Mouse (Mus musculus): ENCODE results near the gene Fbxl22. TPM values are rescaled to one million over a fixed set of nuclear protein-coding genes. Genes with fewer than 3 reads are reported as not detected.
A peak's percentile ranks its signal among the peaks of the same experiment; 100 is the strongest.

Fbxl22 gene
- total RNA-seq, 2 experiments from 2014 or later: 28.1 to 33.0 TPM

DNA sequence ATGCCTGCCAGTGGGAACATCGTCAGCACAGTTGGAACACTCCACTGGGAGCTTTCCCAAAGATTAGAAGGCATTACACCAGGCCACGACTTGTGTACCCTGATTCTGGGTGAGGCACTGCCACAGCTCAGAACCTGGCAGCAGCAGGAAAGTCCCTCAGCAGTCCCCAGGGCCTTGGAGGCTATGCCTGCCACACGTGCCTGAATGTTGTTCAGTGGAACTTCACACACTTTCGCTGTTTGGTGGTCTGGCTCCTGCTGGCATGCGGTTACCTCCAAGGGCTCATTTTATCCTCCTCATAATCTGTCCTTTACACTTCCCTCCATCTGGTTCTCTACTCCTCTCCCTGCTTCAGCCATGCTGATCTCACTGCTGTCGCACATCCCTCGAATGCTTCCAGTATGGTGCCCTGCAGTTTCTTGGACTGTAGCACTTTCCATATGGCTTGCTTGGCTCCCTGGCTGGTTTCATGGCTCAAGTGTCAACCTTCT lies 4.0 kb downstream of the Fbxl22 start:
- peak in 1 of 2 experiments; percentile 20 for DNase-seq
- intact Hi-C loops (cut with DNase I): loop anchor here (5.0 kb wide), 4 partner anchors 197 to 467 kb away; partner anchors contain the start of genes Aph1b, Aph1c, Gm10647 and Lactb

DNA sequence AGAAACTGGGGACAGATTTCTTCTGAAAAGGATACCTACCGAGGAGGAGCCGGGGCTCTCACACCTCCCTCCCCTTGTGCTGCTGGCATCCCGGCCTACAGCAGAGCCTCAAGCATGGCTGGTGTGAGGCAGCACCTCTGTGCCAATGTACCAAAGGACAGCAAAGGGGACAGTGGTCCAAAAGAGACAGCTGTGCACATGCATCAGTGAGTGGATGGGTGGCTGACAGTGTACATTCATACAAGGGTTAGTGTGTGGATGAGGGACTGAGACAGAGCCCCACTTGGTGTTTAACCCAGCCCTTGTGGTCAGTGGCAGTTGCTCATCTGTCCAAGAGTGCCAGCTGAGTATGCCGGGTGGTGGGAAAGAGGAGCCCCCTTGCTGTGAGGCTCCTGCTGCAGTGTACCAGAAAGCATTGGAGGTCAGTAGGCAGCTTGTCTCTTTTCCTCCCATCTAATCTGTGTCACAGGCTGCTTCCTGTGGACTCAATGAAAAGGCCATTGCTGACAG lies 5.4 kb downstream of the Fbxl22 start:
- DNase-seq: no peak
- intact Hi-C loops (cut with DNase I): no loop called here

DNA sequence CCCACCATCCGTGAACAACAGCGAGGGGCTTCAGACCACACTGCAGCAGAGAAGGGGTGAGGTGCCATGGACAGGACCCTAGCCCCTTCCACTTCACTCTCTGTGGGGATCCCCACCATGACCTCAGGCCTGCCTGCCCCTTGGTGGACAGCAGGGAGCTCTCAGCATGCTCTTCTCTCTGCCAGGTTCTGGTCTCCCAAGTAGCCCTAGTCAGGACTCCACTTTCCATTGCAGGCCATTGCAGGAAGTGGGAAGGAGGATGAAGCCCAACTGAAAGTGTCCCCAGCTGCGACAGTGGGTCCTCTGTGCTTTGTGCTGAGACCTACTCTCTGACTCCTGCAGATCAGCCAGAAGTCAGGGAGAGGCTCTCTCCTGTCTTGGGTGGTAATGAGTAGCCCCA lies 6.7 kb downstream of the Fbxl22 start:
- intact Hi-C loops (cut with DNase I): no loop called here
- DNase-seq: no peak

DNA sequence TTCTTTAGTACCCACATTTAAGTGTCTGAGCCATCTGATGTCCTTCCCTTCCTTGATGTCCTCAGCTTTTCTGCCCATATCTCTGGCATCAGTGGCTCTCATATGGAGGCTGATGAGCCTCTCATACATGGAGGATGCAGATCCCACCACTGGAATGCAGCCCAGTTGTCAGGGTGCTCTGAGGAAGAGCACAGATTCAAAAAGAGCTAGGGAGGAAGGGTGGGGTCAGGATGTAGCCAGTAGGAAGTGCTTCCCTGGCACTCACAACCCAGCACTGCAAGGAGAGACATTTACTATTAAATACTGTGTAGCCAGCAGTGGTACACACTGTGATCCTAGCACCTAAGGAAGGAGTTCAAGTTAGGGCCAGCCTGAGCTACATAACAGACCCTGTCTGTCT lies 8.0 kb downstream of the Fbxl22 start:
- DNase-seq: no peak
- intact Hi-C loops (cut with DNase I): no loop called here

DNA sequence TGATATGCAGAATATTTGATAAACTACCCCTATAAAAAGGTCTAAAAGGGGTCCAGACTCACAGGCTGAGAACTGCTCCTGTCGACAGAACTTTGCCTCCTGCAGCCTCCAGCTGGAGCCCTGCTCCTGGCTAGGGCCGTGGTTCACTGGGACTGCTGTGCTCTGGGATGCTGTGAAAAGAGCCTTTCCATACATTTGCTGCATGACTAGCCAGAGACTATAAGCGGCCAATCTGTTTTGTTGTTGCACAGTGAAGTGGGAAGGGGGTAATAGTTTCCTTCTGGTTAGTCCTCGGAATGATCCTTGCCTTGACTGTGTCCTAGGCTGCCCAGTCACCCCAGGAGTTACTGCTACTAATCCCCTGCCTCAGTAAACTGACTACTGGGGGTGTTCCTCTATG lies 8.4 kb downstream of the Fbxl22 start:
- no peak for DNase-seq
- intact Hi-C loops (cut with DNase I): no loop called here

DNA sequence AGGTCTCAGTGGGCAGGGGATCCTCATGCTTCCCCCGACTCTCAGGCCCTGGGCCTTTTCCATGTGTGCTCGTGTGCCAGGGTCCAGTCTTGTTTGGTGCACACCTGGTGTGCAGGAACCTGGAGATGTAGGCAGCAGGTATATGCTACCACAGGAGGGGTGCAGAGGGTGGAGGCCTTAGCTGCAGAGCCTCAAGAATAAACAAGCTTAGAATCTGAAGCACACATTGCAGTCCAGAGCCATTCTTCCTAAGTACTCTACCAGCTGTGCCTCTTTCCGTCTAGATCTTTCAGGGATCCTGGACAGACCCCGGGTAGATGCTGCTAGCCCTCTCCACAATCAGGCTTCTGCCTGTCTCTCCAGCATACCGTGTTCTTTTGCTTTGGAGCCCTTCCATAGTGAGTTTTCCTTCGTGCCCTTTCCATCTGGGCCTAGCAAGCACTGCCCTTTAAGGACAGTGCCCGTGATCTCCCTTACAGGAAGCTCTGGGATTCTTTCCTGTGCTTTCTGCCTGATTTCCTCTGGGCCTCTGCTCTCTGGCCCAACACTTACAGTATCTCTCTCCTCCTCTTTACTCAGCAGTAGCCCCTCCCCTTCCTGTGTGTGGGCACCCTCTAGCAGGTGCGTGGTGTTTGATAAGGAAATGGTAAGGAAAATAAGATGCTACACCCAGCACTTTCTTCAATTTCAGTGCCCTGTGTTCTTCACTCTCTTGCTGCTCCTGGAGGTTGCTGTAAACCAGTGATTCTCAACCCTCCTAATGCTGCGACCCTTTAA lies 9.1 kb downstream of the Fbxl22 start:
- intact Hi-C loops (cut with DNase I): no loop called here

DNA sequence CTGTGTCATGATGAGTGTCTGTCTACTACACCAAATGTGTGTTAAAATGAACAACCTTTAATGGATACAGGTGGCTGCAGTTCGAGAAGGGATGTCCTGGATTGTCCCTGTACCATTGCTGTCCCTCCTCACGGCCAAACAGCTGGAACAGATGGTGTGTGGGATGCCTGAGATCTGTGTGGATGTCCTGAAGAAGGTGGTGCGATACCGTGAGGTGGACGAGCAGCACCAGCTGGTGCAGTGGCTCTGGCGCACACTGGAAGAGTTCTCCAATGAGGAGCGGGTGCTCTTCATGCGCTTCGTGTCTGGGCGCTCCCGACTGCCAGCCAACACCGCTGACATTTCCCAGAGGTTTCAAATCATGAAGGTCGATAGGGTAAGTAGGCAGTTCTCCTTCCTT lies 9.9 kb downstream of the Fbxl22 start:
- DNase-seq: no peak
- intact Hi-C loops (cut with DNase I): no loop called here

More for the DNA sequence above, 9.1 kb downstream of the Fbxl22 start:
- no peak for DNase-seq

DNA sequence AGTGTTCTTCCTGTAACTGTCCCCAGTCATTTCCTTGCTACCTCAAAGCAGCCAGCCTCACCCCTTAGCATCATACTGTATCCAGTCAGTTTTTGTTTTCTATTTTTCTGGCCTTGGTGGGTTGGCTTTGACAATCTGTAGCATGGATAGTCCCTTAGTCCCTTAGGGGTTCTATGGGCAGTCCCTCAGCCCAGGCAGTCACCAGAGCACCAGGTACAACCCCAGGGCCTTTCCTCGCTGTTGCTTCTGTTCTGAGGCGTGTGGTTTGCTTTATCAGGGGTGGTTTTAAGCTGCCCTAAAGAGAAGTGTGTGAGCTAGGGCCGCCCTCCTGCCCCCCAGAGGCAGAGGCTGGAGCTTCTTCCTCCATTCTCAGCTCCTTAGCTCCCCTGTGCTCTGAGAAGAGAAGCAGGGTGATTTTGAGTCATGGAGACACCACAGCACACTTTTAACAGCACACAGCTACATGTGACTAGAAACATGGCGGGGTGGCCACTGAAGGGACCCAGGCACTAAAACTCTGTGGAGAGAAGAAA lies 10.4 kb downstream of the Fbxl22 start:
- no peak for DNase-seq
- intact Hi-C loops (cut with DNase I): no loop called here

DNA sequence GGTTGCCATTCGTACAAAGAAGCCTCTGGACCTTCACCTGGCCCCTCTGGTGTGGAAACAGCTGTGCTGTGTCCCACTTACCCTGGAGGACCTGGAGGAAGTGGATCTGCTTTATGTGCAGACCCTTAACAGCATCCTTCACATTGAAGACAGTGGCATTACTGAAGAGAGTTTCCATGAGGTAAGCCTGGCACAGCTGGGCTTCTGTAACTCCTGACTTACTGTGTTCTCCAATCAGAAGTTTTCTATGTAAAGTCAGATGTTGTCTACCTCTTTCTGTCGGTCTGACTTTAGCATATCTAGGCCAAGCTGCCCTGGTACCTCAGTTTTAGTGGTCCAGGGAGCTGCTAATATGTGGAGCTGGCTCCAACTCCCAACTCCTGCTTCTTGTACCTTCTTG lies 13.1 kb downstream of the Fbxl22 start:
- no peak for DNase-seq
- intact Hi-C loops (cut with DNase I): no loop called here

DNA sequence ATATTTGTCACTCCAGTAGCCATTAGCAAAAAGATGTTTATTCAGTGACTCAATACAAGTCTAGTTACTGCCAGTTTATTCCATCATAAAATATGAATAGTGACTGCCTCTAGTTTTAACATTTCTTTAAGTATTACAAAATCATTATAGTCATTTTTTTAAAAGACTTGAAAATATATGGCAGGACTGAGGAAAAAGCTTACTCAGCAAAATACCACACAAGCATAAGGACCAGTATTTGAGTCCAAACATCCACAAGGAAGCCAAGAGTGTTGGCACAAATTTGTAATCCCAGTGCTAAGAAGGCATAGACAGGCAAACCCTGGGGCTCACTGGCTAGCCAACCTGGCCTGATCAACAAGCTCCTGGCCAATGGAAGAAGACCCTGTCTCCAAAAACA lies 20.4 kb downstream of the Fbxl22 start:
- intact Hi-C loops (cut with DNase I): no loop called here

DNA sequence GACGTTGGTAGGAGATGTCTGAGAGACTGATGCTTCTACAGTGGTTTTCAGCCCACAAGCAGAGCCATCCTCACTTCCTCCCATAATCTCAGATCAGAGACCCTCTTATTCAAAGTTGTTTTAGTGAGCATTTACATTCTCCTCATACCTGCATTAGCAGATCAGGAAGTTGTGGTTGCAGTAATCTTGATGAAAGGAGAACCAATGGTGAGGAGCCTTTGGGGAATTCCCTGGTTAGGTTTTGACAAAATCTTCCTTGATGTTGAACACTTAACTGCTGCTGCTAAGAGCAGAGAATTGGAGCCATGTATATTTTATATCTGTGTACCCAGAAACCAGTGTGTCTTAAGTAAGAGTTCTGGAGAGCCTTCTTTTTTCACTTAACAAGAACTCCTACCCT lies 22.0 kb downstream of the Fbxl22 start:
- no peak for DNase-seq
- intact Hi-C loops (cut with DNase I): no loop called here

More for the DNA sequence above, 20.4 kb downstream of the Fbxl22 start:
- no peak for DNase-seq

DNA sequence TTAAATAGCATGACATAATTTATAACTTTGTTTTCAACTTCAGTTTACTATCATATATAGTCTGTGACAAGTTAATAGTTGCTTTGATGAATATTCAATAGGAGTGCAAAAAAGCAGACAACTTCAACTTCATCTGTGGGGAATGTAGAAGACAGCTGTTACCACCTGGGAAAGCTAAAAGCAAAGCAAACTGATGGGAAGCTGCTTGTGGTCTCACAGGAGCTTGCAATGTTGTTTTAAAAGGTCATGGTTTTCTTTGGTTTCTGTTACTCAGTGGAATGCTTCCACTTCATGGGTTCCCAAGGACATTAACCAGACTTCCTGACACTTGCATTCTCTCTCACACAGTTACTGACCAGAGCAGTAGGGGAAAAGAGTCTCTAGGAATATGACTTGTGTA lies 25.6 kb downstream of the Fbxl22 start:
- DNase-seq: no peak
- intact Hi-C loops (cut with DNase I): loop anchor here (5.0 kb wide), 1 partner anchor 36 kb away; no protein-coding TSS in a partner anchor

DNA sequence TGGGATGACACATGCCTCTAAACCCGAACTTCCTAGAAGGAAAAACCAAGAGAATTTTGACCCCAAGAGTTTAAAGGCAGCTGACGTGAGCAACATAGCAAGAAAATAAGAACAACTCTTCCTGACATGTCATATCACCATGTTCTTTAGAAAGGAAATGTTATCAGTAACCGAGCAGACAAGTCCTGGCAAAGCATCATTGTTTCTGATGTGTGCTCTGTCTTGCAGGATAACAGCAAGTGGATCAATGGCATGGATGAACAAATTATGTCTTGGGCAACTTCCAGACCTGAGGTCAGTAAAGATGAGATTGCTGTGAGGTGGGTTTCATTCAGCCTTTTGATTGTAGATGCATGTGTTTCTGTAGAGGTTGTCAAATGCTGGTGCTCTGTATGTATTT lies 31.0 kb downstream of the Fbxl22 start:
- intact Hi-C loops (cut with DNase I): no loop called here
- no peak for DNase-seq

DNA sequence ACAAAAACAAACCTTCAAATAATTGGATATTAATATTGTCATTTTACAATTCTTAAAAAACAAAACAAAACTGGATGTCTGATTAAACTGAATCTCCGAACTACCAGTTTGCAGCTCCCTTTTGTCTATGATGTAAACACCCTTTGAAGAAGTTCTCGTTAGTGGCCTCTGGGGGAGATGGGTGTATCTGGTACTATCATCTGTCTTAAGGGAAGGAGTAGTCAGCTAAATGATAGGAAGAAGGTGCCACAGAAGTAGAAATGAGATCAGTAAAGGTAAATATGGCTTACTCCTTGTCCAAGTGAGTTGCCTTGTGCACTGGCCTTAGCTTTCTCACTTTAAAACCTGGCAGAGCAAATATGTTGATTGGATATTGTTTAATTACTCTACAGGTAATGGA lies 36.6 kb downstream of the Fbxl22 start:
- intact Hi-C loops (cut with DNase I): no loop called here
- DNase-seq: no peak

DNA sequence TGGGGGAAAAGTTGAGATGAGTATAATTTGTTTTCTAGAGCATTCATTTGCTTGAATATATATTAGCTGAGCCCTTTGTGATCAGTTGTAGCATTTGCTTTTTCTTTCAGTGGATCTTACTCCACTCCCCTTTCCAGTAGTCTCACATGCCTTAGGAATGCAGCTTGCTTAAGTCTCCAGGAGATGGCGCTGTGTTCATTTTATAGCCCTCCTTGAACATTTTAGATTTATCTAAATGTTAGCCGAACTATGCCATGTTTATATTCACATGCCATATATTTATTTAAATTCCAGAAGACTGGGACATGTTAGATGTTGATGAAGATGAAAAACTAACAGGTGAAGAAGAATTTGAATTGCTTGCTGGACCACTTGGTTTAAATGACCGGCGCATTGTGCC lies 49.3 kb downstream of the Fbxl22 start:
- intact Hi-C loops (cut with DNase I): loop anchor here (2.0 to 5.0 kb wide), 2 partner anchors 322 to 360 kb away; no protein-coding TSS in a partner anchor
- peak in 1 of 2 experiments; percentile 7 for DNase-seq

Other genes starting within 250 kb of the Fbxl22 start
- 10 to 100 TPM; 36.8 to 40.2 TPM for gene Herc1, start 164.1 kb downstream of the Fbxl22 start, total RNA-seq (2021)
- gene Usp3, start 78.5 kb upstream of the Fbxl22 start, total RNA-seq (2021): 10 to 100 TPM; 22.1 to 30.2 TPM
- not detected for gene Car12, start 199.1 kb upstream of the Fbxl22 start, total RNA-seq (2021)

Data from heart, postnatal 36 days (tissue).